Mouse (Mus musculus): Measurements from ENCODE around the gene Gyg. TPM values are rescaled to one million over a fixed set of nuclear protein-coding genes. Genes with fewer than 3 reads are reported as not detected.

Gyg gene
- 100 to 1,000 TPM in 1 of 26 experiments, 10 to 100 TPM in 20, 1 to 10 TPM in 5; 6.5 to 108 (median 32.4) TPM for total RNA-seq (2018; cell fraction: chromatin; rRNA removed)
- total RNA-seq (2018; cell fraction: cytosol; rRNA removed), result 100 to 1,000 TPM; 136 to 602 (median 268) TPM
- total RNA-seq (2018; cell fraction: nucleus; rRNA removed), result 100 to 1,000 TPM in 4 of 26 experiments, 10 to 100 TPM in 22; 46.9 to 207 (median 71.1) TPM
- 182 to 514 TPM (median 443 TPM) in 3 replicates for polyA plus RNA-seq (2018)

GRCm38 (mm10) chr3:20154531-20155367, at the start of gene Gyg:
Gyg (minus strand) TSS chr3:20155317.
- H3K36me3 ChIP-seq (ENCODE audit: inconsistent target), result no peaks in the 10 kb centered on the region; the same call in 1 of the 2 replicates
- 1% methylated on average over 73 of the region's 73 CpGs for WGBS (ENCODE audit: missing documents)

GRCm38 (mm10) chr3:20198869-20199268, 43.8 kb upstream of the Gyg start:
- 28% methylated on average over 6 of the region's 6 CpGs for WGBS (ENCODE audit: missing documents)

More at GRCm38 (mm10) chr3:20154531-20155367, at the start of gene Gyg:
- Histone ChIP-seq H3K79me2 (ENCODE audit: inconsistent target) (peaks cover 49% of the 10 kb centered on the region), H3K4me3 (ENCODE audit: inconsistent target) (peak within 1 kb of the TSS; percentile 82), H3K27ac (peak within 1 kb of the TSS; percentile 69)

GRCm38 (mm10) chr3:20197878-20198277, 42.8 kb upstream of the Gyg start:
- Histone ChIP-seq H3K27ac (no peak overlapping the region), H3K36me3 (ENCODE audit: inconsistent target) (no peaks in the 10 kb centered on the region), H3K4me3 (ENCODE audit: inconsistent target) (no peak overlapping the region), H3K79me2 (ENCODE audit: inconsistent target) (no peaks in the 10 kb centered on the region)
- 10% methylated on average over 10 of the region's 10 CpGs for WGBS (ENCODE audit: missing documents)

More at GRCm38 (mm10) chr3:20198869-20199268, 43.8 kb upstream of the Gyg start:
- Histone ChIP-seq H3K4me3 (ENCODE audit: inconsistent target) (no peak overlapping the region), H3K27ac (no peak overlapping the region), H3K36me3 (ENCODE audit: inconsistent target) (no peaks in the 10 kb centered on the region), H3K79me2 (ENCODE audit: inconsistent target) (no peaks in the 10 kb centered on the region)

GRCm38 (mm10) chr3:20188976-20189675, 34.0 kb upstream of the Gyg start:
- Histone ChIP-seq H3K27ac (no peak overlapping the region), H3K4me3 (ENCODE audit: inconsistent target) (no peak overlapping the region), H3K36me3 (ENCODE audit: inconsistent target) (no peaks in the 10 kb centered on the region), H3K79me2 (ENCODE audit: inconsistent target) (no peaks in the 10 kb centered on the region)
- WGBS (ENCODE audit: missing documents), result 67% methylated on average over 5 of the region's 5 CpGs

- H3K27ac ChIP-seq, result no peak overlapping the region
- H3K79me2 ChIP-seq (ENCODE audit: inconsistent target), result no peaks in the 10 kb centered on the region
- no peak overlapping the region for H3K4me3 ChIP-seq (ENCODE audit: inconsistent target)
- H3K36me3 ChIP-seq (ENCODE audit: inconsistent target), result no peaks in the 10 kb centered on the region
- WGBS (ENCODE audit: missing documents), result 93% methylated on average over 6 of the region's 6 CpGs
These were observed 17.3 kb upstream of the Gyg start for GRCm38 (mm10) chr3:20172394-20172793.

- no peak overlapping the region for H3K27ac ChIP-seq
- H3K36me3 ChIP-seq (ENCODE audit: inconsistent target), result no peaks in the 10 kb centered on the region
- 100% methylated on average over 1 of the region's 1 CpGs for whole genome bisulfite sequencing (ENCODE audit: missing documents)
- H3K4me3 ChIP-seq (ENCODE audit: inconsistent target), result no peak overlapping the region
- H3K79me2 ChIP-seq (ENCODE audit: inconsistent target), result no peaks in the 10 kb centered on the region
These were observed 12.4 kb upstream of the Gyg start for GRCm38 (mm10) chr3:20167487-20167886.

GRCm38 (mm10) chr3:20155476-20155875, 359 bp upstream of the Gyg start:
- 4% methylated on average over 6 of the region's 6 CpGs for WGBS (ENCODE audit: missing documents)
- H3K4me3 ChIP-seq (ENCODE audit: inconsistent target), result peak overlapping the region; percentile 29
- H3K36me3 ChIP-seq (ENCODE audit: inconsistent target), result no peaks in the 10 kb centered on the region; the same call in 1 of the 2 replicates
- H3K27ac ChIP-seq, result peak overlapping the region; percentile 25
- peaks cover 41% of the 10 kb centered on the region for H3K79me2 ChIP-seq (ENCODE audit: inconsistent target)

- Histone ChIP-seq H3K36me3 (ENCODE audit: inconsistent target) (peaks cover 8% of the 10 kb centered on the region), H3K4me3 (ENCODE audit: inconsistent target) (no peak overlapping the region), H3K79me2 (ENCODE audit: inconsistent target) (peaks cover 66% of the 10 kb centered on the region), H3K27ac (no peak overlapping the region)
- WGBS (ENCODE audit: missing documents), result 98% methylated on average over 3 of the region's 3 CpGs
These were observed 3.5 kb downstream of the Gyg start for GRCm38 (mm10) chr3:20151651-20152050.

- Histone ChIP-seq H3K79me2 (ENCODE audit: inconsistent target) (peaks cover 69% of the 10 kb centered on the region), H3K4me3 (ENCODE audit: inconsistent target) (no peak overlapping the region), H3K27ac (no peak overlapping the region), H3K36me3 (ENCODE audit: inconsistent target) (peaks cover 8% of the 10 kb centered on the region)
- WGBS (ENCODE audit: missing documents), result 94% methylated on average over 2 of the region's 2 CpGs
These were observed 4.6 kb downstream of the Gyg start for GRCm38 (mm10) chr3:20150511-20150910.

- H3K27ac ChIP-seq, result peak overlapping the region; percentile 58
- WGBS (ENCODE audit: missing documents), result 97% methylated on average over 5 of the region's 5 CpGs
- H3K4me3 ChIP-seq (ENCODE audit: inconsistent target), result no peak overlapping the region
- peaks cover 77% of the 10 kb centered on the region for H3K79me2 ChIP-seq (ENCODE audit: inconsistent target)
- peaks cover 26% of the 10 kb centered on the region for H3K36me3 ChIP-seq (ENCODE audit: inconsistent target)
These were observed 7.5 kb downstream of the Gyg start for GRCm38 (mm10) chr3:20147647-20148046.

GRCm38 (mm10) chr3:20146884-20147395, 8.2 kb downstream of the Gyg start:
- peaks cover 33% of the 10 kb centered on the region for H3K36me3 ChIP-seq (ENCODE audit: inconsistent target)
- 89% methylated on average over 7 of the region's 7 CpGs for WGBS (ENCODE audit: missing documents)
- H3K4me3 ChIP-seq (ENCODE audit: inconsistent target), result no peak overlapping the region
- peak overlapping the region; percentile 58 for H3K27ac ChIP-seq
- peaks cover 77% of the 10 kb centered on the region for H3K79me2 ChIP-seq (ENCODE audit: inconsistent target)

- no peak overlapping the region for H3K4me3 ChIP-seq (ENCODE audit: inconsistent target)
- 100% methylated on average over 1 of the region's 1 CpGs for WGBS (ENCODE audit: missing documents)
- H3K36me3 ChIP-seq (ENCODE audit: inconsistent target), result peaks cover 43% of the 10 kb centered on the region
- peak overlapping the region; percentile 27 for H3K27ac ChIP-seq
- H3K79me2 ChIP-seq (ENCODE audit: inconsistent target), result peaks cover 77% of the 10 kb centered on the region
These were observed 9.4 kb downstream of the Gyg start for GRCm38 (mm10) chr3:20145696-20146113.

- Histone ChIP-seq H3K27ac (no peak overlapping the region), H3K36me3 (ENCODE audit: inconsistent target) (peaks cover 52% of the 10 kb centered on the region), H3K79me2 (ENCODE audit: inconsistent target) (peaks cover 78% of the 10 kb centered on the region), H3K4me3 (ENCODE audit: inconsistent target) (no peak overlapping the region)
- WGBS (ENCODE audit: missing documents), result 94% methylated on average over 2 of the region's 2 CpGs
These were observed 10.7 kb downstream of the Gyg start for GRCm38 (mm10) chr3:20144401-20144800.

- Histone ChIP-seq H3K27ac (no peak overlapping the region), H3K79me2 (ENCODE audit: inconsistent target) (peaks cover 74% of the 10 kb centered on the region), H3K4me3 (ENCODE audit: inconsistent target) (no peak overlapping the region), H3K36me3 (ENCODE audit: inconsistent target) (peaks cover 53% of the 10 kb centered on the region)
- WGBS (ENCODE audit: missing documents), result 81% methylated on average over 3 of the region's 3 CpGs
These were observed 11.4 kb downstream of the Gyg start for GRCm38 (mm10) chr3:20143726-20144125.
